Mouse (Mus musculus) left cerebral cortex, postnatal 10 days (tissue): Measurements from ENCODE around the gene Arfip1. TPM values are rescaled to one million over a fixed set of nuclear protein-coding genes. Genes with fewer than 3 reads are reported as not detected.

Source experiments
- DNase-seq, 2 experiments: peaks; one replicate each; pipeline ENCODE4 v3.0.0; 2021 to 2022; ENCODE audit warnings: low spot score in 2 of 2, mixed read lengths in 1 of 2; ENCODE audit errors: extremely low spot score in 1 of 2
- intact Hi-C: fragments of 180-260 bp; cut with DNase I; formaldehyde crosslinking; loops from one replicate; pipeline ENCODE4 v1.15.1; 2025
- total RNA-seq, 2 experiments: library from RNA; stranded (reverse); gene quantifications; 2 replicates each; pipeline ENCODE4 v1.2.3; 2021

The Arfip1 gene
- 10 to 100 TPM; 14.4 to 15.0 TPM for total RNA-seq

GRCm38 (mm10) chr3:84582023-84582912, at the start of gene Arfip1:
TSS of gene Arfip1 (minus strand) at chr3:84582625.
- peak; percentile 91 to 98 for DNase-seq
- intact Hi-C loops, result no loop called here

DNA sequence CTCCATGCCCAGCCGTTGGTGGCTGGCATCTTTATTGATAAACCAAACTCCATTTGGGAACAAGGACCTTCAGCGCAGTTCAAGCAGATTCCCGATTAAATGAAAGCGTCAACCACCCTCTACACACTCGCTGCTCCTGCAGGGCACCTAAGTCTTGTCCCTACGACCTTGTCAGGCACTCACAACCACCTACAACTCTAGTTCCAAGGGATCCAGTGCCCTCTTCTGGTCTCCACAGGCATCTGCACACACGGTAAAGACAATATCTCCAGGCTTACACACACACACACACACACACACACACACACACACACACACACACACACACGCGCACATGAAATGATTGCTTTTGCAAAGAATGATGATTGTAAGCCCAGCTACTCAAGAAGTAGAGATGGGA, 49.2 kb upstream of the Arfip1 start:
- intact Hi-C loops, result no loop called here
- DNase-seq, result no peak

GRCm38 (mm10) chr3:84622026-84622425, 39.6 kb upstream of the Arfip1 start:
- no peak for DNase-seq
- intact Hi-C loops, result no loop called here

GRCm38 (mm10) chr3:84619725-84620124, 37.3 kb upstream of the Arfip1 start:
- no peak for DNase-seq
- intact Hi-C loops, result loop anchor here (5.0 kb wide), 2 partner anchors 73 to 223 kb away; no protein-coding TSS in a partner anchor

- intact Hi-C loops, result loop anchor here (5.0 kb wide), 2 partner anchors 73 to 223 kb away; no protein-coding TSS in a partner anchor
- no peak for DNase-seq
Measured at GRCm38 (mm10) chr3:84619056-84619455, 36.6 kb upstream of the Arfip1 start.

GRCm38 (mm10) chr3:84618627-84619026, 36.2 kb upstream of the Arfip1 start:
- DNase-seq, result no peak

GRCm38 (mm10) chr3:84615856-84616225, 33.4 kb upstream of the Arfip1 start:
- intact Hi-C loops, result loop anchor here (5.0 kb wide), 2 partner anchors 76 to 226 kb away; no protein-coding TSS in a partner anchor
- no peak for DNase-seq

More at GRCm38 (mm10) chr3:84618627-84619026, 36.2 kb upstream of the Arfip1 start:
- intact Hi-C loops, result loop anchor here (5.0 kb wide), 2 partner anchors 74 to 224 kb away; no protein-coding TSS in a partner anchor

DNA sequence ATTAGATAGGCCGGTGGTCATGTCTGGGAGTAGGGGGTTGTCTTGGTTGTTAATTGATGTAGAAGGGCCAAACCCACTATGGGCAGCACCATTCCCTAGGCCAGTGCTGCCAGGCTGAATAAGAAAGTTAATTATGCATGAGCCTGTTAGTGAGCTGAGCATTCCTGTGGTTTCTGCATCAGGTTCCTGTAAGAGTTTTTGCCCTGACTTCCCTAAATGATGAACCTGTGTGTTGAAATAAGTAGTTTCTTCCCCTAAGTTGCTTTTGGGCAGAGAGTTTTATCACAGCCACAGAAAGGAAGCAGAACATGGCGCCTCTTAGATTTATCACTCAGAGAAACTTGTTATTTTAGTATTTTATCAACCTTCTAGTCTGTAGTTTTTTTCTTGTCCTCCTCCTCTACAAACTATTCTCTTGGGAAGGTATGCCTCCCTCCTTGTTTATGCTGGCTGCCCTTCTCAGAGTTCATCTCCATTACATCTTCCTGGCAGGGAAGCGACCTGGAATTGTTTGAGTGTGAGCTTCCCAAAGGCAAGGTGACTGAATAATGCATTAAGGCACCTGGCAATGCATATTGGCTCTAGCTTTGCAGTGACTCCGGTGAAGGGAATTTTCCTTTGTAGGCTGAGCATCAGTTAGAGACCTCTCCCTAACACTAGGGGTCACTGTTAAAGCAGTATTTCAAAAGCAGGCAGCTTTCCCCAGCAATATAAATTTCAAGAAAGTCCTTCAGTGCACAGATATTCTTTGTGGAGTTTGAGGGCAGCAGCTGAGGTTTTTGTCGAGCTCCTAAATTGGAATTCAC, 32.8 kb upstream of the Arfip1 start:
- DNase-seq, result peak in 1 of 2 experiments; percentile 41
- intact Hi-C loops, result loop anchor here (5.0 kb wide), 2 partner anchors 77 to 227 kb away; no protein-coding TSS in a partner anchor

DNA sequence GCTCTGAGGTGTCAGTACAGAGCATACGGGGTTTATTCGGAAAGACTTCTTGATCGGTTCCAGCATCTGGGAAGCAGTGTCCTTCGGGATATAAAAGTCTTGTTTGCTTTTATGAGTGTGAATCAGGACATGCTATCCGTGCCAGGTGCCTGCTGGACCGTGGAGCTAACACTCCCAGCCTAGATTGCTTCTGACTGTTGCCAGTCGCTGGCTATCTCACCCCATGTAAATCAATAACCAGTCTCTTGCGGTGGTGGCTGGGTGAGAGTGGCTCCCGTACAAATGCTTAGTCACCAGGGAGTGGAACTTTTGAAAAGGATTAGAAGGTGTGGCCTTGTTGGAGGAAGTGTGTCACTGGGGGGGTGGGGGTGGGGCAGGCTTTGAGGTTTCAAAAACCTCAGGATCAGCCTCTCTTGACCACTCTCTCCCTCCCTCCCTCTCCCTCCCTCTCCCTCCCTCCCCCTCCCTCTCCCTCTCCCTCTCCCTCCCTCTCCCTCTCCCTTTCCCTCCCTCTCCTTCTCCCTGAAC, 27.8 kb upstream of the Arfip1 start:
- intact Hi-C loops, result no loop called here
- no peak for DNase-seq

- DNase-seq, result no peak
- intact Hi-C loops, result no loop called here
Measured at GRCm38 (mm10) chr3:84603212-84603611, 20.8 kb upstream of the Arfip1 start.

DNA sequence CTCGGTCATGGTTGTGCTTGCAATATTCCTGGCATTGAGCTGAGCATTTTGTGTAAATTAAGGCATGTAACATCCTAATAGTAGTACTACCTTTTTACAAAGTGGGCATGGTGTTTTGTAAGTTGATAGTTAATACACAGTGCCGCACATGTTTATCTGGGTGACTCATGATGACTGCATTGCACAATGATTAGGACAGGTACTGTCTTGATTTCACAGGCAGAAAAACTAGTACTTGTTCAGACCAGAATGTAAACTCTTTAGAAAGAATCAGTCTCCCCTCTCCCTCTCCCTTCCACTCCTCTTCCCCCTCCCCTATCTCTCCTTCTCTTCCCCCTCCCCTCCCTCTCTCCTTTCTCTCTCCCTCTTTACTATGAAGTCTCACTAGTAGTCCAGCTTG, 20.3 kb upstream of the Arfip1 start:
- no peak for DNase-seq
- intact Hi-C loops, result no loop called here

GRCm38 (mm10) chr3:84601870-84602495, 19.6 kb upstream of the Arfip1 start:
- intact Hi-C loops, result no loop called here
- no peak for DNase-seq

DNA sequence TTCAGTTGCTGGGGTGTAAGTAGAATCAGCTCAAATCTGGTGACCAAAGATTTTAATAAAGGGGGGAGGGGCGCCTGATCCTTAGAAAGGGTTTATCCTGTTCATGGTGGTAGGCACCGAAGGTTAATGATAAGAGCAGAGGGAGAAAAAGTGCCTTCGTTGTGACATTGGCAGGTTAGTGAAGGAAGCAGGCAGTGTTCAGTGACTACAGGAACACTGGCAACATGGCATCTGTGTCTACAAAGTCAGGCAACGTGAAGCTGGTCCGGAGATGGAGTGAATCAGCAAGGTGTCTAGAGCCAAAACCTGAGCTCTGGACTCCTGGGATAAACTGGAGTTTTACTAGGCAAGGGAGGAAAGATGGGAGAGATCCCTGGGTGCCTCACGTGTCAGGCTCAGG, 16.3 kb upstream of the Arfip1 start:
- intact Hi-C loops, result no loop called here
- DNase-seq, result no peak

- intact Hi-C loops, result no loop called here
- no peak for DNase-seq
Measured at GRCm38 (mm10) chr3:84597996-84598734, 15.7 kb upstream of the Arfip1 start.

DNA sequence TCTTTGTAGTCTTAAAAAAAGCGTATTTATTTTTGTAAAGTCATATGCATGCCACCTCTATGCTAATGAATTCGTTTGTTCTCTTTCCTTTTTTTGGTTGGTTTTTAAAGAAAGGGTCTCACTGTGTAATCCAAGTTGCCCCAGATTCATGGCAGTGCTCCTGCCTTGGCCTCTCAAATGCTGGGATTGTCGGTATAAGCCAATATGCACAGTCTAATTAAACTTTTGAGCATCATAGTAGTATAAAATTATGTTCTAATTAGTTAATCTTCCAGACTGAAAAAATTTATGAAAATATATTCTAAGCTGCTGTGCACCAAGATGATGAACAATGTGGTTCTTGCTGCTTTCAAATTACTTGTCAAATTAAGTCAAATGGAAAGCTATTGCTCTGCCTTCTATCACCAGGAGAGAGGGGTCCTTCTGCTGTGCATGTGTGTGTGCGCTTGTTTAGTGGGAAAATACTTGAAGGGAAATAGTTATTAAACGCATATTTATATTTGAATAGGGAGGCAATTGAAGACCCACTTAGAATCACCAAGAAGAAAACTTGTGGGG, 13.3 kb upstream of the Arfip1 start:
- intact Hi-C loops, result no loop called here
- no peak for DNase-seq

DNA sequence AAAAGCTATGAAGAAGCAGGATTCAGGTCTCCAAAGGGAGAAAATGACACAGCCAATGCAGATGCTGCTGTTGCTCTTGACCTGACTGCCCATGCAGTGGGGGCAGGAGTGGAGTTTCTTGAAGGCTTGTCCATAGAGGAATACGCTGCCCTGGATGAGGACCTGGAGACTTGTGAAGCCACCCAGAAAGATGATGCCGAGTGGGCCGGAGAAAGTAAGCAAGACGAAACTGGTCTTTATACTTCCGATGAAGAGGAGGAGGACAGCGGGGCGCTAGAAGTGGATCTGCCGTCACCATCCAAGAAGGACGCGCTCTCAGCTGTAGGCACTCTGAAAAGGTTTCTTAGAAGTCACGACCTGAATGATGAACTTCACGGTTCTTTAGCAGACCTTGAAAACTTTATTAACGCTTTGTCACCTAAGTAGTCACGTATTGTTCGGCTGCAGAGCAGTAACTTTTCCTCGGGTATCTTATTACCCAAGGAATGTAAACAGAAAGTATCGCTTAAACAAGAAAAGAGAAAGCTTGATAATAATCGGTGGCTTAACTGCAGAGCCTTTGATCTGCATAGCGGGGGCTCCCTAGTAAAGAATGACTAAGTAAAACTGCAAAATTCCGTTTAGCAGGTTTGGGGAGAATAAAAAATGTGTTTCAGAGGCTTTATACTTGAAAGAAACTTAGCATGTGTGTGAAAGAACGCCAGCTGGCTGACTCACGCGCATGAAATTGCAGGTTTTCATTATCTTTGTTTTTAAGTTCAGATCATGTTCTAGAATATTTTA, 12.7 kb upstream of the Arfip1 start:
- intact Hi-C loops, result no loop called here
- no peak for DNase-seq

GRCm38 (mm10) chr3:84593274-84593673, 10.8 kb upstream of the Arfip1 start, which contains the start of gene Tigd4:
TSS of gene Tigd4 (plus strand) at chr3:84593574.
- intact Hi-C loops, result no loop called here
- no peak for DNase-seq
